Mouse (Mus musculus) liver, postnatal 0 days (tissue): ENCODE results near the gene Rprd2.

Experiments
- CTCF ChIP-seq: sonication (generic); IDR thresholded peaks from 2 replicates; pipeline ENCODE4 v1.5.1; 2016; ENCODE audit warnings: antibody characterized with exemption, low read depth
- EP300 ChIP-seq: IDR thresholded peaks from 2 replicates; pipeline ENCODE4 v1.6.1; 2016; ENCODE audit warnings: antibody characterized with exemption, low read depth, mild to moderate bottlenecking

- TF ChIP-seq CTCF (no peak), EP300 (no peak)
Observed at GRCm38 (mm10) chr3:95808384-95808783, 10.3 kb downstream of the Rprd2 start.
